ENCODE assay signal across 1 mouse cellular context in genomic region chr12:69371854-69372671, GRCm38 (mm10).
TF ChIP-seq lines count a peak whose summit lies in the region.

Gene Arf6, plus strand, starts transcription at chr12:69372150.
Gene Gm9887, minus strand, starts transcription at chr12:69372458.

TF ChIP-seq in CH12.LX, 34 proteins besides CTCF, POLR2A, EP300 and RAD21 (continued from another document):
- TF ChIP-seq TCF12 (IDR thresholded peaks at IDR 0.05; ENCODE audit: low read depth, low read length) (peak; percentile 90), BHLHE40 (IDR thresholded peaks at IDR 0.05; ENCODE audit: low read depth, low read length) (peak; percentile 68; the same call in 1 of the 2 replicates), ELF1 (IDR thresholded peaks at IDR 0.05; ENCODE audit: low read depth, low read length) (peak; percentile 86), ETS1 (conservative IDR thresholded peaks at IDR 0.05; ENCODE audit: low read depth, low read length) (no peak), TBP (conservative IDR thresholded peaks at IDR 0.05; ENCODE audit: low read depth, low read length) (0 out of 2 replicates have a peak, but pooled peaks have one; percentile 41), SIN3A (IDR thresholded peaks at IDR 0.05; ENCODE audit: low read length) (peak; percentile 33; the same call in 1 of the 2 replicates), MEF2A (IDR thresholded peaks at IDR 0.05; ENCODE audit: borderline replicate concordance, low read depth, low read length) (no peak; the same call in 1 of the 2 replicates), SMC3 (IDR thresholded peaks at IDR 0.05; ENCODE audit: low read depth, low read length) (no peak), CHD1 (IDR thresholded peaks at IDR 0.05; ENCODE audit: low read depth, low read length) (peak; percentile 25; the same call in 1 of the 2 replicates), HCFC1 (IDR thresholded peaks at IDR 0.05; ENCODE audit: low read depth, low read length) (peak; percentile 77), PAX5 (IDR thresholded peaks at IDR 0.05; ENCODE audit: low read length) (no peak), USF1 (IDR thresholded peaks at IDR 0.05; ENCODE audit: low read depth, low read length) (peak; percentile 44), E2F4 (IDR thresholded peaks at IDR 0.05; ENCODE audit: insufficient replicate concordance, low read depth, low read length) (no peak), MAFK (IDR thresholded peaks at IDR 0.05; ENCODE audit: insufficient replicate concordance, low read length) (no peak), JUN (IDR thresholded peaks at IDR 0.05; ENCODE audit: insufficient read depth, low read depth, low read length) (no peak), IRF4 (IDR thresholded peaks at IDR 0.05; ENCODE audit: low read depth, low read length) (no peak; the same call in none of the 2 replicates), ZKSCAN1 (IDR thresholded peaks at IDR 0.05; ENCODE audit: borderline replicate concordance, low read depth, low read length) (no peak), KAT2A (IDR thresholded peaks at IDR 0.05; ENCODE audit: insufficient replicate concordance, low read length) (peak; percentile 57; the same call in 1 of the 2 replicates), GABPA (IDR thresholded peaks at IDR 0.05; ENCODE audit: insufficient replicate concordance, low read depth, low read length) (no peak), MAX (IDR thresholded peaks at IDR 0.05; ENCODE audit: low read length) (no peak; the same call in 1 of the 2 replicates), ZC3H11A (IDR thresholded peaks at IDR 0.05; ENCODE audit: low read depth, low read length) (no peak), NELFE (IDR thresholded peaks at IDR 0.05; ENCODE audit: low read depth, low read length) (peak; percentile 75), UBTF (IDR thresholded peaks at IDR 0.05; ENCODE audit: low read depth, low read length) (peak; percentile 86), NRF1 (IDR thresholded peaks at IDR 0.05; ENCODE audit: low read depth, low read length) (peak; percentile 90), MAZ (IDR thresholded peaks at IDR 0.05; ENCODE audit: low read depth, low read length) (peak; percentile 69; the same call in 1 of the 2 replicates), ZMIZ1 (IDR thresholded peaks at IDR 0.05; ENCODE audit: low read depth, low read length) (peak; percentile 46), USF2 (conservative IDR thresholded peaks at IDR 0.05; ENCODE audit: low read depth, low read length) (no peak), POLR2AphosphoS2 (IDR thresholded peaks at IDR 0.05; ENCODE audit: low read depth, low read length) (peak; percentile 88), RCOR1 (conservative IDR thresholded peaks at IDR 0.05; ENCODE audit: low read depth, low read length) (no peak)
